Mouse (Mus musculus) megakaryocyte progenitor cell, adult 5-6 weeks (primary cell): ENCODE measurements at regions not wholly inside any gene's neighbourhood (a gene's known extent, or its start where the extent isn't known, plus 50 kb on each side); places are given as distances from the start of the nearest gene placed in this dataset.

ENCODE experiments used
- ATAC-seq: replicated peaks from 2 replicates; pipeline ENCODE4 v1.8.0; 2016; ENCODE audit warnings: mild to moderate bottlenecking, moderate TSS enrichment, inconsistent platforms; ENCODE audit not compliant: poor library complexity

DNA sequence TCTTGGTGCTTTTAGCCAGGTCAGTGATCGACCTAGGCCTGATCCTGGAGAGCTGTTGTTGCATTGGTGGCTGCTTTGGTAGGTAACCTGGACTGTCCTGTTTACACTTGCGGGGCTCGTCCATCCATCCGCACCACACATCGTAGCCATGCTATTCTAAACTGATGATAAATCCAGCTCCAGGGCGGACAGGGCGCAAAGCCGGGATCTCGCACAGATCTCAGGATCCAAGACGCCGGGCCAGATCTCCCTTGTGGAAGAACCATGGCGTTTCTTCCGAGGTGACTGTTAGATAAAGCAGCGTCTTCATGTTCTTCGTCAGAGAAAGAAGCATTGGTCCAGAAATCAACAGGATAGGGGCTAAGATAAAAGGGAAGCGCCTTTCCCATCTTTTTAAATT, 115.6 kb downstream of the Sec16b start:
- peak; percentile 46; the same call in 1 of the 2 replicates for ATAC-seq

DNA sequence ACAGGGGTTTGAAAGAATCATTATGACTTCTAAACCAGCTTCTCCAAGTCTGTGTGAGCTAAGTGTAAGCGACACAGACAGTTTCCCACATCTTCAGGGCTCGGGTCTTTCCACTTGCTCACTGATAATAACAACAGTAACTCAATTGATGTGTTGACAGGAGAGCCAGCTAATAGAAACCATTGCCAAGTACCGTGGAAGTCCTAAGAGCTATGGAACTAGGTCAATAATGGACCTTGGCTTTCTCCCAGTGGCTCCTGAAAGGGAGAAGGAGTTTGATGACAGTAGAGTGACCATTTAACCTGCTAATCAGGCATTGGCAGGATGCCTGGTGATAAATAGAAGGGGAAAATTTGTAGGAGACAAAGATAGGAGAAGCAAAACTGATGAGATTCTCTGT, 126.1 kb downstream of the Sec16b start:
- ATAC-seq = no peak

DNA sequence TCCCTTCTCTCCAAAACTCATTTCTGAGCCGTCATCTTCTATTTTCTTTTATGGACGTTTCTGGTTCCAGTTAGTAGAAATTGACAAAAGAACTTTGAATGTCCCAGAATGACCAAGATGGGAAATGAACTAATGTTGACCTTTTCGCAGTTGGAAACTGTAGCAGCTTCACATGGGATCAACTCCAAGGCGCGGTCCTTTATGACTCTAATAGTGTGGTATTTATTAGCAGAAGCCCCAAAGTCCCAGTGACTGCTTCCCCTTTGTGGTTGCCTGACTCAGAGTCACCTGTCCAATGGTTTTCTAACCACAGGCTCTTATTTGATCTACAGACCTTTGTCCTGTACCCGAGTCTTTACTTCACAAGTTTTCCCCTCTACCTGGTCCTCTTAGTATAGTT, 126.9 kb downstream of the Sec16b start:
- no peak for ATAC-seq

DNA sequence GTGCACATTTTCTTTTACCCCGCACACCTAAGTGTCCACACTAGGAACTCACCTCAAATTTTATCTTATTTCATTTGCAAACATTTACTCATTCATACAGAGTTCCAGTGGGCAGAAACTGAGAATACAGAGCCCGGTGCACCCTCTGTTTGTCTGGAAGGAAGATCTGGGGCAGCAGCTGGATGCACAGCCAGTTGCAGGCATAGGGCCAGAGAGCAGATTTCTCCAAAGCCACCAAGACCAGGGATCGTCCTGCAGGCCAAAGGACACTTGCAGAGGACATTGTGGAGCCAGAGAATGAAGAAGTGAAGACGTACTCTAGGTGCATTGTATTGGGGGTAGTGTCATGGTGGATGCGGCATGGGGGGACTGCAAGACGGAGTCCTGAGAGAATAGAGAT, 129.2 kb downstream of the Sec16b start:
- no peak for ATAC-seq

DNA sequence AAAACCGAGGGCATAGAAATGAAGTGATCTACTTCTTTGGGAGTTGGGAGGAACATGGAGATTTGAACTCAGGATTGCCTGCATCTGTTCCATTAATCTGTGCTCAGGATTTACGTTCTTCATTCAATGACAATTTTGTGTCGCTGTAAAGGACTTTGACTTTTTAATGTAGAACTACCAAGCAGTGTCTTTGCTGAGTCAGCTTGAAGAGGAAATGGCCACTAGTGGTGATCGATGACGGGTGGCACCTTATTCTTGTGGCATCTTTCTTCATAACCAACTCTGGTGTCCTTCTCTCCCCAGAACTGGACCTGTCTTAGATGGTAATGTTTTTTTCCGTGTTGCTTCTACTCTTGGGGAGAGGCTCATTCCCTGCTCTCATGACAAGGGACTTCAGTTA, 137.0 kb downstream of the Sec16b start:
- ATAC-seq = no peak

DNA sequence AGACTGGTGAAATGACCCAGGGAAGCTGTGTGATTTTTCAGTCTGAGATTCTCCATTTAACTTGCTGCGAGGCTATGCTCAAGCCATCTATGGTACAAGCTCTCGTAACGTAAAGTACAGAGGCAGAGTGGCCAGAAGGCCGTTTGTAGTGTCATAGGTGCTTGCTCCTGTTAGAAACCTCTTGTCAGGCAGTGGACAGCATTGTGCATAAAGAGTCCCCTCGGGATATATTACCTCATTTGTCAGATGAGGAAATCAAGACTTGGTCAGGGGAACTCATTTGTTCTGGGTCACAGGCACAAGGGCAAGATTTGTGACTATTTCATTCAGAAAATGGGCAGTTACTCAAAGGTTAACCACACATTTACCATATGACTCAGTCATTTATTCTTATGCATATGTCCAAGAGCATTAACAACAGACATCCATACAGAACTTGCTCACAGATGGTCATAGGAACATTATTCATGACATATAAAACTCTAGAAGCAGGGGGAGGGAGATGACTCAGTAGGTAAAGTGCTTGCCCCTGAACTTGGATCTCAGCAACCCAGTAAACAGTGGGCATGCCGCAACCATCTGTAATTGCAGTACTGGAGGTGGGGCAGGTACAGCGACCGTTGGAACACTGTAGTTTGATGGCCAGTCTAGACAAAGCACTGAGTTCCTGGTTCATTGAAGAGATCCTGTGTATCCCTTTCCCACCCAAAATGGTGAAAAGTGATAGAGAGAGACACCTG, 139.3 kb downstream of the Sec16b start:
- no peak for ATAC-seq

DNA sequence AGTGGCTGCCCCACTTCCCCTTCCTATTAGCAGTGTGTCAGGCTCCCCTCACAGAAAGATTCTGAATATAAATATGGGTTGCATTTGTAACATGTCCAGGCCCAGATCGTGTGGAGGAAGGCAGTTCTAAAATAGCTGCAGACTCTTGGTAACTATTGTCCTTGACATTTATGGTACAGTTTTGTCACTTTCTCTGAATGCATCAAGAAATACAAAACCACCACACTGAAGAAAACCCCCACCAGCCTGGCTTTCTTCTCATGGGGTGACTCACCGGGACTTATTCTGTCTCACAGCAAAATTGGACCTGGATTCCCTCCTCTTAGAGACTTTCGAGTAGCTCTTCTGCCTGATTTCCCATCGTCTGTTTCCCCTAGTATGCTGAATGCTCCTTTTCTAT, 148.9 kb downstream of the Sec16b start:
- ATAC-seq = no peak

DNA sequence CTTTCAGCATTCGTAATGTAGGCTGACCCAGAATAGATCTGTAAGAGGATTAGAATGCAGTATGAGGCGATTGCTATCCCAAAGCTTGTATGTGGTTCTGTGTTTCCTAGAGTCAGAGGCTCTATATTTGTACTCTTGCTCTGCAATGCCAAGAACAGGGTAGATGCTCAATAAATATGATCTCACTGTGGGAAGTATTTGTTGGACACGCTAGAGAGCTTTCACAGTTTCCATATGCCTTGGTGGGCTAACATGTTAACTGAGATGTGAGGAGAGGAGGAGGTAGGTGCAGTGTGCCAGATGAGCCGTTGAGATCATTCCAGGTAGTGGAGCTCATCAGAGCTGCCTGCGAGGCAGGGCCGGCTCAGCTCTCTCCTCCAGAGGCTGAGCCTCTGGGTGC, 163.1 kb downstream of the Sec16b start:
- ATAC-seq = no peak

DNA sequence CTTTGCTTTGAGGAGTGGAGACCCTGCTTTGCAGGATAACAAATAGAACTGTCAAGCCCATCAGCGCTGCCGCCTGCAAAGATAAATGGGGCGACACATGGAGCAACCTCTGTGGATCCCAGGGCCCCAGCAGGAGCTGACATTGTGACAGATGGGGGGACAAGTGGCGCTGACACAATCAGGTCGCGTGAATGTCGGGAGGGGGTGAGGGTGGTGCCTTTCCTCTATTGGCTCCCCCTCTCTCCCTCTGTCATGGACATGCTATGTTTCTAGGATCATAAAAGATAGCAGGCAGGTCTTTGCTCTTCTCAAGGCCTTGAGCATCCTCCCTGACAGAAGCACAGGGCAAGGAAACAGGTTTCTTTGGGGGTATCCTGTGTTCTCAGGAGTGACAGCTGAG, 177.8 kb downstream of the Sec16b start:
- no peak for ATAC-seq

DNA sequence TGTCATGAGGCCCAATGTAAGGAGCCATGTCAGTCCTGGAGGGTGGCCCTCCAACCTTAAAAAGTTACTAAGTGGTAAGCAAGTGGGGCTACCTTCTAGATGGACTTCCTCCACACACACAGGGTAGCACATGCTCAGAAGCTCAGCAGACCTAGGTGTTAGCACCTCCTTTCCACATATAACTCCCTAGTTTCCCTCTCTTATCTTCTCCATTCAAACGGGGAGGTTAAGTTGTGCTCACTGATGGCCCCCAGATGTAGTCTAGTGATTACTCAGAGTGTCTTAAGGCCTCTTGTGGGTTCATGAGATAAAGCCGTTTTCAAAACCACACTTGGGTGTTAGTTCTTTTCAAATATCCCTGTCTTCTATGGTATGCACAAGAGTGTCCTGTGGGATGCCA, 188.7 kb downstream of the Sec16b start:
- ATAC-seq = peak; percentile 61

DNA sequence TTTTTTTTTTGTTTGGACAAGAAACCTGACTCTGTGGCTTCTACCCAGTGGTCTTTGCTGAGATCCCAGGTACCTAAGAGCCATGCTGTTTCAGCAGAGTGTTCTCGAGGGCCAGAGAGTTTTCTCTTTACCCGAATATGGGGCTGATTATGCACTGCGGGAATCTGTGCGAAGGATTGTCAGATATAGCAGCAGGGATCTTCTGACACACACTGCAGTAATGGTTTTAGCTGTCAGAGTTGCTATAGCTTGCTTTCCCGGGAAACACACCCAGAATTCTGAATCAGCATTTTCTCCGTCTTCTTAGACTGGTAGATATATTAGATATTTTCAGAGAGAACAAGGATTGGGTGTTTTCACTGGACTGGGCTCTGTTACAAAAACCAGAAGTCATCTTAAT, 197.1 kb downstream of the Sec16b start:
- no peak for ATAC-seq

DNA sequence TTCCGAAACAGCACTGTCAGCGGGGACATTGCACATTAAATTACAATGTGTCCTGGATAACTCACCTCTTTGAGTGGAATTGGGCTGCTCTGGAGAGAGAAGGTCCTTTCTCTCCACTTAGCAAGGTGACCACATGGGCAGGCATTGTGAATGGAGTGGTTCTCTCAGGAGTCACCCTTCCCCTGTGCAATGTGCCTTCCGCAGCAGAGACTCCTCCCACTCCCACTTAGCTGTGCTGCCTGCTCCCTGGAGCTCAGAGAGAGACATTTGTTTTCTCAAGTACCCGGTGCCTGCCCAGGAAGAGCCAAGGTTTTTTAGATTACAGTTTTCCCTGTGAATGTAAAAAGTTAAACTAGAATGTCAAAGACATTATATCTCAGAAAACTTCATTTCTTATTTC, 198.8 kb downstream of the Sec16b start:
- no peak for ATAC-seq

DNA sequence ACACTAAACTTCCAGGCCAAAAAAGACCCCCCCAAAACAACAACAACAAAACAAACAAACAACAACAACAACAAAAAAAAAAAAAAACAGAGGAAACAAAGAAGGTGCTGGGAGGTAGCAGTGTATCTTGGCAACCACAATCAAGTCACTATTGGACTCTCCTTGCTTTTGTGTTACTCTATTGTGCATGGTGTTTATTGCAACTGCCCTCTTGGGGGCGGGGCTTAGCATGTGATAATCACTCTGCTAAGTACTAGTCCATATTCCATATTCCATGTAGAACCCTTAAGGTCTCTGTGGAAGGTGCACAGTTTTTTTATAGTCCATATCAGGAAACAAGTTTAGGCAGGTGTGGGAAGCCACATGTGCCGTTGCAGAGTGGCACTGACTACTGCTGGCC, 200.7 kb downstream of the Sec16b start:
- ATAC-seq = no peak

DNA sequence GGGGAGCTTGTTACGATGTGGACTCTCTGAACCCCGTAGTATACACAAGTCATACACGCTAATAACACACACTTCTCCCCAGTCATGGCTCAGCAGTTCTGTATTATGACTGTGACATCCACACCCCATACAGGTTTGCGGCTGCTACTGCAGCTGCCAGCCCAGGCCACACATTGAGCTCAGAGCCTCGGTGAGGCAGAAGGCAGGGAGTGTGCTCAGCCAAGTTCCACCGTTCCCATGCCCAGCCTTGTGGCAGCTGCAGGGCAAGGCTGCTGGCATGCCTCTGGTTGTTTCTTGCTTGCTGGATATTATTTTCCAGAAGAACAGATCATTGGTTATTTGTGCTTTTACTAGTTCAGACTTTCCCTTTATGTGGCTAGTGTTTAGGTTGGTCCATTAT, 202.6 kb downstream of the Sec16b start:
- no peak for ATAC-seq

DNA sequence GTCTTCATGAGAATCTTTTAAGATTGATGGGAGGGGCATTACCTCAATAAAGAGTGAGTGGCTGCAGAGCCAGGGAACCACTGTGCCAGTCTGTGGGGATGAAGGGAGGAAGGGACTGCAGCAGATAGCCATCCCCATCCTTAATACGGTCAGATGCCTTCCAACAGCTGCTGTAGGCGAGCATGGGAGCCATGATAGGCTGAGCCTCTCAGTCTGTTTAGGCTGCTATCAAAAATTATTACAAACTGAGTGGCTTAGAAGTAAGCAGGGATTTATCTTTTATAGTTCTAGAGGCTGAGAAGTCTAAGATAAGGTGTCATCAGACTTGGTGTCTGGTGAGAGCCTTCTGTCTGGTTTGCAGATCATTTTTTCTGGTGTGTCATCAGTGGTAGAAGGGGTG, 204.3 kb downstream of the Sec16b start:
- ATAC-seq = no peak

DNA sequence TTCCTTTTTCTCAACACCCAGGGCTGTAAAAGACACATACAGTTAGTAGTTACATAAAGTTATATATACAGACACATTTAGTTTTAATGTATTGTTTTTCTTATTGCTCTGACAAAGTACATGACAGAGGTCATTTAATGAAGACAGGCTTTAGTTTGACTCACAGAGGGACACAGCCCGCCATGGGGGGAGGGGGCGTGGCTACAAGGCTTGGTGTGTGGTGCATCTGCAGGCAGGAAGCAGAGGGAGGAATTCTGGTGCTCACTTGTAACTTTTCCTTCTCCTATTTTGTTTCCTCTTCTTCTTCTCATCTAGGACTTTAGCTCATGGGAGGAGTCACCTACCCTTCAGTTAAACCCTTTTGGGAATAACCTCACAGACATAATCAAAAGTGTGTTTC, 206.0 kb downstream of the Sec16b start:
- ATAC-seq = no peak

DNA sequence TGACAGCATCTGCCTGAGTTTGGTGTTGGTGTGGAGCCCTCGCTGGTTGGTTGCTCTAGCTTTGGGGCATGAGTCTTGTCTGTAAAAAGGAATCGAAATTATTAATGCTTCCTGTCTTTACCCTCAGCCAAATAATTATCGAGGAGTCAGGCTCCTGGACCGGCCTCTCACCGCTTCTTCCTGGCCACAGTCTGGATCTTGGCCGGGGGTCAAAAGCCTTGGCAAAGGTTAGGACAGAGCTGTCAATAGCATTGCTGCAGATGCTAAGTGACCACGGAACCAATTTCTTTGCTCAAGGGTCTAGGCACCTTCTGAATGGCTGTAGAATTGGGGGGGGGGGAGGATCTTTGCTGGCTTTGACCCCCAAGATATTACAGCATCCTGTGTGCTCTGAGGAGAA, 207.3 kb downstream of the Sec16b start:
- ATAC-seq = no peak

DNA sequence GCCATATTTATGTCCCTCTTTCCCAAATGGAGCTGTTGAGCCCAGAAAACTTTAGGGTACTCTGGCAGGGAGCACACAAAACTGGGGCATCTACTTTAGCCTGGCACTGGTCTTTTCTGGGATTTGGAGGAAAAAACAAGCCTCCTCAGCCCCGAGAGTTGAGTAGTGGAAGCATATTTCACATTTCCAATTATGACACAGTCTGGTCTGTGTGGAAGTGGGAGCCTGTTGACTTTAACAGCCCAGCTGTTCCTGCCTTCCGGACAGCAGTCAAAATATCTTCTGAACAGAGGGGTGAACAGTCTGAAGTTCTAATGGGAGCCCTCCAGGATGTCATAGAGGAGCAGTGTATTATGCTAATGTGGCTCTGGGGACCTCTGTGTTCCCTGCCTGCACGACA, 209.1 kb downstream of the Sec16b start:
- no peak for ATAC-seq

DNA sequence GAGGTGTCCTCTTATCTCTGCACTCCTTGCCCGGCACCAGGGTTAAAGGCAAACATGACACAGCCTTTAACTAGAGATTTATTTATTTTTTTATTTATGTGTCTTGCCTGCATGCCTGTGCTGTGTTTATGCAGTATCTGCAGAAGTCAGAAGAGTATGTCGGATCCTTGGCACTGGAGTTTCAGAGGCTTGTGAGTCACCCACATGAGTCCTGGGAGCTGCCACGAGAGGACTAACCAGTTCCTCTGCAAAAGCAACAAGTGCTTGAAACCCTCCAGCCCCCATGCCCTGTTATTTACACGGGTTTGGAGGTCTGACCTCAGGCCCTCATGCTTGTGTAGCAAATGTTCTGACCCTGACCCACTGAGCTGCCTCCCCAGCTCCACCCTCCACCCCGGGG, 210.6 kb downstream of the Sec16b start:
- no peak for ATAC-seq

DNA sequence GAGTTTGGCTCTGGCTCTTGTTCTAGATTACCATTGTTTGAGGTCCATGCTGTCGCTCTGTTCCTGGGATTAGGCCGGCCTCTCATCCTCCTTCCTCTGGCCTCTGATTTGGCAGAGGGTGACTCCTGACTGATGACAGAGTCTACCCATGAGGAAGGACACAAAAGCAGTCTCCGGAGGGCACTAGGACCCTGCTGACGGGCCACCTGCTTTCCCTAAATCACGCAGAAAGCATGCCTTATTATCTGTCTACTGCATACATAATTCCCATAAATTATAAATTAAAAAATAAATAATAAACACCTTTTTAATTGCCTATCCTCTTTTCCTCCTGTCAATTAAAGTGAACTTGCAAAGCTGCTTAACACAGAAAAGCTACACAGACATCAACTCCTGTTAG, 215.4 kb downstream of the Sec16b start:
- ATAC-seq = no peak

DNA sequence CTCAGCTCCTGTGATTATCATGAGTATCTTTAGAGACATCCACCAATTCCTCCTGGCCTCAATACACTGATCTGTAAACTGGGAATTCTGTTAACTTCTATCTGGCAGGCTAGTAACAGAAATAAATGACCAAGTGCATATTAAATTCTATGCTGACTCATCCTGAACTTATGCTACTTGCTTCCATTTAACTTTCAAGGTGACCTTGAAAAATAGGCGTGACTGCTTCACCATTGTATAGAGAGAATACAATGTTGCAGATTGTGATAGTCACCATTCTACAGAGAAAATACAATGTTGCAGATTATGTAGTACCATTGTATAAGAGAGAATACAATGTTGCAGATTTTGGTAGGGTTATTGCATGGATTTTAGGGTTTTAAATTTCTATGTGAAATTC, 224.6 kb downstream of the Sec16b start:
- no peak for ATAC-seq

DNA sequence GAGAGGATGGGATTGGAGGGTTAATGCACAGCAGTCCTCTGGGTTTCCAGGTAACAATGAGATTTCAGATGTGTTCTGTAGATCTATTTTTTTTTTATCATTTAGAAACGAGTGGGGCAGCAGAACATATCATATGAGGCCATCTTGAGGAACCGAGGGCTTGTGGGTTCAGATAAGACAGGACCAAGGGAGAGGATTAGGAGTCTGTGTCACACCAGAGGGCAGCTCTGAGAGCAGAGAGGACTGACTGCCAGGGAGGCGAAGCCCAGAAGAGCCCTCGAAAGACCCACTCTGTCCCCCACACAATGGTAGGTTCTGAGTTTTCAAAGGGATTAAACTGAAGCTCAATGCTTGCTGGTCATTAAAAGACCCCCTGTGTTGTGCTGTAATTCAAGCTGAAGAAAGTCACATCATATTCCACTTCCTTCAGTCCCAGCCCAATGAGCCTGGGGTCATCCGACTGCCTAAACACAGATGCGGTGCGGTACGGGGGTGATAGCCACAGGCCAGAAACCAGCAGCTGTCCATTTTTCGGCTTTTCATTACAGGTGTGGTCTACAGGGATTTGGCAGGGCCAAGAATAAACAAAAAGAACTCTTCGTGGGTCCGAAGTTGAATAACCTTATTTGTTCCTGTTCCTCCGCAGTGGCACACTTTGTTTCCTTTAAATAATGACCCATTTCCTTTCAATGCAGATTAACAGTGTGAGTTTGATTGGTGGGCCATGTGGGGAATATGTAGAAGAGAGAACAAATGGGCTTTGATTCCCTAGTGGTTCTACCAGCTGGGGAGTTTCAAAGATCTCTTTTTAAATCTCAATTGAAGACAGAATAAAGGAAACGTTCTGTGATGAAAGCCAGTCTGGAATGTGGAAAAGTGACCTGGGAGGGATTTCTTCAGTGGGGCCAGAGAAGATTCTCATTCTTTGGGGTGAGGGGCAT, 234.5 kb downstream of the Sec16b start:
- ATAC-seq = no peak
